Mouse (Mus musculus): ENCODE measurements around the gene Ddrgk1.
A peak's percentile ranks its signal among the peaks of the same experiment; 100 is the strongest.

Gene Ddrgk1

GRCm38 (mm10) chr2:130664102-130664701 is at the start of gene Ddrgk1:
Ddrgk1 (minus strand) TSS chr2:130664659.
- peak; percentile 87 to 88 for DNase-seq (ENCODE audit: low spot score in 2 of 2)

DNA sequence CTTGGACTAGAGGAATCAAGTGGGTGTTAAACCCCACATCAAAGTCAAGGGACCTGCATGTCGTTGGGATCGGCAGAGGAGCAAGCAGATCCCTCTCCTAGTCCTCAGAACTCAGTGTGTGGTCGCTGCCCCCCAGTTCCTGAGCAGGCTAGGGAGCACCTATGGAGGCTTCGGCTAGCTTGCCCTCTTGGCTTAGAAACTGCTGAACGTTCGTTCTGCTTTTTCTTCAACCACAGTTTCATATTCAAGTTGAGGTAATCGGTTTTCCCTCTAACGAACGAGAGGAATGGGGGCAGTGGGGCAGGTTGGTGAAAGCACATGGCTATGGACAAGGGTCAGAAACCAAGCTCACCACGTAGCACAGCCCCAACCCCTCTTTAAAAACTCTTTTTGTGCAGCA is 42.6 kb upstream of the Ddrgk1 start:
- no peak for DNase-seq (ENCODE audit: low spot score in 2 of 2)

GRCm38 (mm10) chr2:130706602-130707001 is 42.1 kb upstream of the Ddrgk1 start:
- no peak for DNase-seq (ENCODE audit: low spot score in 2 of 2)

DNA sequence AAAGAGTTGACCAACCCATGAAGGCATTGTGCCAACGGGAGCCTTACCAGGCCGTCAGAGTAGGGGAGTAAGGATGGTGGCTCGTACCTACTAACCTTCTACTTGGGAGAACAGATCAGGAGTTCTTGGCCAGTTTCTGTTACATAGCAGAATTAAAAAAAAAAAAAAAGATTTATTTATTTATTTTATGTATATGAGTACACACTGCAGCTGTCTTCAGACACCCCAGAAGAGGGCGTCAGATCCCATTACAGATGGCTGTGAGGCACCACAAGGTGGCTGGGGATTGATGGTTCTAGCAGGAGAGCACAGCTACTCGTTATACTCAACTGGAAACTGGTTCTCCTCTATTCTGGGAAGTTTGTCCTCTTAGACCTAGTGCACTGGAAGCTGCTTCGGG is 40.7 kb upstream of the Ddrgk1 start:
- DNase-seq (ENCODE audit: low spot score in 2 of 2), result no peak

GRCm38 (mm10) chr2:130704040-130705001 is 39.9 kb upstream of the Ddrgk1 start:
- no peak for DNase-seq (ENCODE audit: low spot score in 2 of 2)

DNA sequence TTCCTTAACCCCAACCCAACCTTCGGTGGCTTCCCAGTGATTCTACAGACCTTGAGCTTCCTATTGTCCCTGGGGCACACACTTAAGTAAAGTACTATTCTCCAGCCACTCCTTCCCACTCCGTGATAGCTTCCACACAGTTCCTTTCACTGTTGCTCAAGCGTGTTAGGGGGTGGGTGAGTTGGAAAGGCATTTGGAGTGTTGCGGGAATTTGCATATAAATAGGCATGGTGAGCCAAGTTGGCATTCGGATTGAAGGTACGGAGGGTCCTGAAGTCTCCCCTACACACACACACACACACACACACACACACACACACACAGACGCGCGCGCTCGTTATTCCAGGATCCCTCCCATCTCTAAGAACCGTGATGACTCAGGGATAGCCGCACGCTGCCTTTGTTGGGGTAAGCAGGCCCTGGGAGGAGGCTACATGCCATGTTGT is 33.4 kb upstream of the Ddrgk1 start:
- no peak for DNase-seq (ENCODE audit: low spot score in 2 of 2)

DNA sequence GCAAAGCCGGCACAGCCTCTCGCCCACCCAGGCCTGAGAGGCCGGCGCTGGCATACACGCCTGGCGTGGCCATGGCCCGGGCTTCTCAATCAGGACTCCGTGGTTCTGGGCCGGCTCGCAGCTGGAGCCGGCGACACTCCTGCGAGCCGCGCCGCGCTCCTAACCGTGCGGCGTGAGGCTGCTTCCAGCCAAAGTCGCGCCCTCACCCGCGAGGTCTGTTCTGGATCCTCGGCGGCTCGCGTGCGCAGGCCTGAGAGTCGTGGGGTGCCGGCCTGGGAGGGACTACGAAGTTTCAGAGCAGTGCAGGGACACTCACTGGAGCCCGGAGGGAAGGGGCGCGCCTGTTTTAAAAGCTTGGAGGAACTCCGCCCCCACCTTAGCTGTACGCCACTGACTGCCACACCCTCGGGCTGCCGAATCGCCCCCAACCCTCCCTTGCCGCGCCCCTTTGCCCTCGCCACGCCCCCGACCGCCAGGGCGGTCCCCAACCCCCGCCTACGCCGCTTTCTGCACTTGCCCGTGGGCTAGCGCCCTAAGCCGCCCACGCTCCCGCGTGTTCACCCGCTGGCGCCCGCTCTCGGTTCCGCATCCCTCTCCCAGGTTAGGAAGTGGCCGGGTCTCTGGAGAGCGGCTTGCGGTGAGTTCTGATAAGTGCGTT is 32.8 kb upstream of the Ddrgk1 start, which contains the start of gene Slc4a11:
Gene Slc4a11 (minus strand): TSS at position 367 of the 658 bp plus-strand sequence.
- DNase-seq (ENCODE audit: low spot score in 2 of 2), result peak in 1 of 2 experiments; percentile 57

DNA sequence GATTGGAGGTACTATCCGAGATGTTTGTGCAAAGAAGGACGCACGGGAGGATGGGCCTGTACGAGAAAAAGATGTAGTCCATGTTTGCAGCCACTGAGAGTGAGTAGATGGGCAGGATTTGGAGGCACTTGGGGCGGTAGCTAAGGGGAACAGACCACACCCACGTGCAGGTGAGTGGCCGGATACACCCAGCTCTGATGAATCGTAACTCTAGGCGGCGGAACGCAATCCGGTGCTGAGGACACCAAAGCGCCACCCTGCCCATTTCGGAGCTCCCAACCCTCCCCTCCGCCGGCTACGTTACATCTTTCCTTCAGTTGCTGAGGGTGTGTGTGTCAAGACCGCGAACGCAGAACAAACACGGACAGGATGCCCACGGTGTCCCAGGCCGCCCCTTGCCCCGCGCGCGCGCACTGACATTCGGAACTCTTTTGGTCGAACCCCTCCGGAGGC is 32.3 kb upstream of the Ddrgk1 start:
- DNase-seq (ENCODE audit: low spot score in 2 of 2), result peak in 1 of 2 experiments; percentile 4

DNA sequence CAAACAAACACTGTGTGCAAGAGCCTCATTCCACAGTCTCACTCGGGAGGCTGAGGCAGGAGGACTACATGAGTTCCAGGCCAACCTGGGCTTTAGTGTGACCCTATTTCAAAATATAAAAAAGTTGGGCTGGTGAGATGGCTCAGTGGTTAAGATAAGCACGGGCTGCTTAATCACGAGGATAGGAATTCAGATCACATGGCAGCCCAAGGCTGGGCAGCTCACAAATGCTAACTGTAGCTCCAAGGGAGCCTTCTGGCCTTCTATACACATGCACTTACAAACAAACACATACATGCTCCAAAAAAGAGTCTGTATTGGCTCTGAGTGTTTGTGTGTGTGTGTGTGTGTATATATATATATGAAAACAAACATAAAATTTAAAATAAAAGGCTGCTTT is 29.1 kb upstream of the Ddrgk1 start:
- DNase-seq (ENCODE audit: low spot score in 2 of 2), result no peak

- no peak for DNase-seq (ENCODE audit: low spot score in 2 of 2)
Measured at GRCm38 (mm10) chr2:130689011-130689410, 24.6 kb upstream of the Ddrgk1 start.

DNA sequence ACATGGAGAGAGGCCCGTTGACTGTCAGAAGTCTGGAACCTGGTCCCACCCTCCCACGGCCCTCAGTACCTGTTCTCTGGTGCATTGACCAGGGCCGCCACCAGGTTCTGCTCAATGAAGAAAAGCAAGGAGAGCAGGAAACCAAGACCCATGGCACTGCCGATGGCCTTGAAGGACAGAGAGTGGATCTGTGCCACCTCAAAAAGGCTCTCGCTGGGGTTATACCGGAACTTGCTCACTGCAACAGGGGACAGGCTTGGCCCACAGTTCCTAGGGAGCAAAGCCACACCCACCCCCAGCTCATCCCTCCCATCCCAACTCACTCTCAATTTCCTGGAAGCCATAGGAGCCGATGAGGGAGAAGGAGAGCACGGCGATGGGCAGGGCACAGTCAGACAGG is 21.0 kb upstream of the Ddrgk1 start:
- DNase-seq (ENCODE audit: low spot score in 2 of 2), result no peak

DNA sequence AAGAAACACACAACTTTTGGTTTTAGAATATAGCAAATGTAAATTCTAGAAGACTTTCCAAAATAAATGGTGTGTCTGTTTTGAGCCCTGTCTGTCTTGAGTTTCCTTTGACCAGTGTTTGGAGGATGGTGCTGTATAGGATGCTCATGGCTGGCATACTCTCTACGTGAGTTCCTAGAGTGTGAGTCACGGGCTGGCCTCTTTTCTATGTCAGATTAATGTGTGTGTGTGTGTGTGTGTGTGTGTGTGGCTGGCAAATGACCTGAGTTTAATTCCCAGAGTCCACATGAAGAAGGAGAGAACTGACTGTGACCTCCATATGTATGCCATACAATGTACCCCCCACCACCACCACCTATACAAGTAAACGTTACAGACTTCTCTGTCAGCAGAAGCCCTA is 17.1 kb upstream of the Ddrgk1 start:
- DNase-seq (ENCODE audit: low spot score in 2 of 2), result no peak

GRCm38 (mm10) chr2:130679899-130680298 is 15.4 kb upstream of the Ddrgk1 start:
- no peak for DNase-seq (ENCODE audit: low spot score in 2 of 2)

GRCm38 (mm10) chr2:130679154-130679553 is 14.7 kb upstream of the Ddrgk1 start:
- no peak for DNase-seq (ENCODE audit: low spot score in 2 of 2)

- no peak for DNase-seq (ENCODE audit: low spot score in 2 of 2)
Measured at GRCm38 (mm10) chr2:130677211-130677610, 12.8 kb upstream of the Ddrgk1 start.

DNA sequence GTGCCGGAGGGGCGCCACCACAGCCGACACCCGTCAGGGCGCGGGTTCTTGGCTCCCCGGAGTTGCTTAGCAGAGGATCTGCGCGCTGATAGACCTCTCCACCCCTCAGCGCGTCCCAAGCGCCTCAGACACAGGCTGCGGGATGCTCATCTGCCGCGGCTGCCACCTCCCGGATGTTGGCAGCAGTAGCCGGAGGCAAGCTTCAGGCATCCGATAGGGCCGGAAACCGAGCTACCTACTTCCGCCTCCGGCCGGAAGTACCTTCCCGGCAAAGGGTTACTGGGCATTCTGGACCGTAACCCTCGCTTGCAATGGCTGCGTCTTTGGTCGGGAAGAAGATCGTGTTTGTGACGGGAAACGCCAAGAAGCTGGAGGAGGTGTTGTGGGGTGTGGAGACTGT is 3.1 kb upstream of the Ddrgk1 start, which contains the start of gene Itpa:
Gene Itpa (plus strand): TSS at position 52 of the 400 bp plus-strand sequence.
- DNase-seq (ENCODE audit: low spot score in 2 of 2), result peak; percentile 75 to 84

- no peak for DNase-seq (ENCODE audit: low spot score in 2 of 2)
Measured at GRCm38 (mm10) chr2:130663342-130663741, 1.1 kb downstream of the Ddrgk1 start.

- no peak for DNase-seq (ENCODE audit: low spot score in 2 of 2)
Measured at GRCm38 (mm10) chr2:130658530-130658929, 5.9 kb downstream of the Ddrgk1 start.

DNA sequence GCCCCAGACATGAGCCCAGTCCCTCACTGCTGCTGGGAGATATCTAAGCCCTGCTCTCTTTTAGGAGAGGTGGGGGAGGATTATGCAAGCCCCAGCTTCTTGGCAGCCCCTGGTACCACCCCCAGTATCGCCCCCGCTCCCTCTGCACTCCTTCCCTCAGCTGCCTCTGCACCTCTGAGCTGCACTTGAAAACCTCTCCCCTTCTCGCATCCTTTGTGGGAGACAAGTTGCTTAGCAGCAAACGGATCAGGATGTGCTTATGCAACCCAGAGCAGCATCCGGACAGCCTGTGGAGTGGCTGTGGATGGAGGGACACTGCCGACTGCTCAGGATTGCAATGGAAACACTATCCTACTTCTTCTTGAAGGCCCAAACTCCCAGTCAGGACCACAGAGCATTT is 6.9 kb downstream of the Ddrgk1 start:
- no peak for DNase-seq (ENCODE audit: low spot score in 2 of 2)

- DNase-seq (ENCODE audit: low spot score in 2 of 2), result no peak
Measured at GRCm38 (mm10) chr2:130656536-130656935, 7.9 kb downstream of the Ddrgk1 start.

DNA sequence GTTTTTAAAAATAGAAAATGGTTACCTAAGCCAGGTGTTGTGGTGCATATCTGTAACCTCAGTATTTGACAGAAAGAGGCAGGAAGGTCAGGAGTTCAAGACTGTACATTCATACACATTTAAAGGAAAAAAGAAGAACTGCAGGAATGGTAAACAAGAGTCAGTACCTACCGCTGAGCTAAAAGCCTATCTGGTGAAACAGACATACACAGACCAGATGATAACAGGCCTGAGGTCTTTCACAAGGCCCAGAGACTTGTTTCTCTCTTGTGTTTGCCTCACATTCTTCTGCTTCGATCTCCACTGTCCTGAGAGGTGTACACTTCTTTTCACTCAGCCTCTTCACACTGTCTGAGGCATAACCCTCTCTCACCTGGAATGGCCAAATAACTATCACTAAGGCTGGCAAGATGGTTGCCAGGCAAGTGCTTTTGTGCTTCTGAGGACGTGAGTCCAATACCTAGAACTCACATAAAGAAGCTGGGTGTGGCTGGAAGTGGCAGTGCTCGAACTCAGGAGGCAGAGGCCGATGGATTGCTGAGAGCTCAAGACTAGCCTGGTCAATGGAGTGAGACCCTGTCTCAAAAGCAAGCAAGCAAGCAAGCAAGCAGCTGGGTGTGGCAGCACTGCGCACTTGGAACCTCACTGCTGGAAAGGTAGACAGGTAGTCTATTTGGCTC is 8.7 kb downstream of the Ddrgk1 start:
- DNase-seq (ENCODE audit: low spot score in 2 of 2), result no peak

- no peak for DNase-seq (ENCODE audit: low spot score in 2 of 2)
Measured at GRCm38 (mm10) chr2:130653760-130654159, 10.7 kb downstream of the Ddrgk1 start.

Measured in natural killer cell, adult 2 months (primary cell).